ENCODE assay signal across 10 mouse cellular contexts in the genomic region with DNA sequence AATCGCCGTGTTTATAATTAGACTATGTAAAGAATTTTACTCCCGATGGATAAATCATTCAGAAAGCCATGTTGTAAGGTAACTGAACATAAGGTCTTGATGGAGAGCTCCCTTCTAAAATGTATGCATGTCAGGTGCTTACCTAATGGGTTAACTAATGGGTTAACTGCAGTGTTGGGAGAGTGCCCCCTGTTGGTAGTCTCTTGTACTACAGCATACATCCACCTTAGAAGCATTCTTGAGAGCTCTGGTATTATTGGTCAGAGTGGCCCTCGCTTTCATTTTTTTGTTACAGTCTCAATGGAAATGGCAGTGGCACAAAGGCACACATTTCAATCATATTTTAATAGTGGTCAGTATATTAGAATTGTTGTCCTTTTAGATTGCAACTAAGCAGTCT.
DNase-seq lines count a peak whose midpoint lies in the region; ATAC-seq and TF ChIP-seq lines count a peak whose summit lies in the region.
"Had no signal": no experiment of that assay in that cellular context is flagged by ENCODE, and none has a peak within 500 bp of the region (broad histone marks: within the 10 kb centered on the region; RNA-seq: fewer than 3 reads in every experiment).

No protein-coding gene starts in this region.

- no peaks in the 10 kb centered on the region for H3K9me3 ChIP-seq in lung, embryonic 14.5 days (ENCODE audit: low read depth, low read length)
- no peaks in the 10 kb centered on the region for H3K9me3 ChIP-seq in midbrain, embryonic 11.5 days (ENCODE audit: control insufficient read depth, low read length)
- H3K9me3 ChIP-seq: stomach, embryonic 15.5 days had no signal

- peak; percentile 76 for TF ChIP-seq CTCF in gastrocnemius, adult 2 months (IDR thresholded peaks at IDR 0.05)
- TF ChIP-seq CTCF in lung, embryonic 14.5 days (IDR thresholded peaks at IDR 0.05; ENCODE audit: low read depth), result peak; percentile 72

- no peaks in the 10 kb centered on the region for H3K4me1 ChIP-seq in lung, embryonic 14.5 days (ENCODE audit: insufficient read depth)
- H3K4me1 ChIP-seq in midbrain, embryonic 11.5 days (ENCODE audit: control insufficient read depth, insufficient read depth, low read length), result no peaks in the 10 kb centered on the region
- H3K4me1 ChIP-seq: stomach, embryonic 15.5 days had no signal

- H3K36me3 ChIP-seq in lung, embryonic 14.5 days (ENCODE audit: insufficient read depth), result peaks cover 4% of the 10 kb centered on the region; the same call in 1 of the 2 replicates
- no peaks in the 10 kb centered on the region for H3K36me3 ChIP-seq in midbrain, embryonic 11.5 days (ENCODE audit: control insufficient read depth, insufficient read depth, low read length)
- H3K36me3 ChIP-seq: stomach, embryonic 15.5 days had no signal

- DNase-seq in gastrocnemius, adult 2 months, result no peak
- no peak for DNase-seq in gastrocnemius, adult 18-20 months (ENCODE audit: low spot score)
- DNase-seq in lung, embryonic 14.5 days, result peak; percentile 66
- DNase-seq in lung, postnatal 25 days (ENCODE audit: low spot score), result no peak
- DNase-seq in c-Kit-positive CD71-negative TER-119-negative erythroid progenitor cells, embryonic 14.5 days (ENCODE audit: low read depth), result peak; percentile 36
- peak; percentile 16 for DNase-seq in naive thymus-derived CD4-positive, alpha-beta T cell, adult 2 months (ENCODE audit: low read depth)
- DNase-seq in layer of hippocampus, postnatal 36 days, result no peak
- no peak for DNase-seq in midbrain, embryonic 11.5 days (ENCODE audit: low spot score, missing footprints)

- 83% methylated on average over 4 of the region's 4 CpGs for WGBS in lung, embryonic 14.5 days
- WGBS in midbrain, embryonic 11.5 days, result 88% methylated on average over 4 of the region's 4 CpGs

- no peaks in the 10 kb centered on the region for H3K27me3 ChIP-seq in lung, embryonic 14.5 days (ENCODE audit: insufficient read depth, low read length)
- no peaks in the 10 kb centered on the region for H3K27me3 ChIP-seq in midbrain, embryonic 11.5 days (ENCODE audit: control insufficient read depth, insufficient read depth, low read length)
- H3K27me3 ChIP-seq: stomach, embryonic 15.5 days had no signal

- no peak overlapping the region for H3K27ac ChIP-seq in gastrocnemius, adult 2 months
- H3K27ac ChIP-seq in lung, embryonic 14.5 days (ENCODE audit: low read depth), result no peak overlapping the region
- H3K27ac ChIP-seq in midbrain, embryonic 11.5 days (ENCODE audit: low read depth, low read length), result no peak overlapping the region
- H3K27ac ChIP-seq: stomach, embryonic 15.5 days had no signal

- no peak overlapping the region for H3K4me3 ChIP-seq in gastrocnemius, adult 2 months
- no peak overlapping the region for H3K4me3 ChIP-seq in lung, embryonic 14.5 days (ENCODE audit: low read depth, low read length)
- no peak overlapping the region for H3K4me3 ChIP-seq in midbrain, embryonic 11.5 days (ENCODE audit: low read depth, low read length)
- H3K4me3 ChIP-seq: myocyte; stomach, embryonic 15.5 days had no signal

- intact Hi-C loops in gastrocnemius, adult 2 months (cut with DNase I), result loop anchor here (5.0 to 10.0 kb wide), 2 partner anchors 365 to 558 kb away; a partner anchor contains a TSS

- H3K4me2 ChIP-seq in lung, embryonic 14.5 days, result no peak overlapping the region
- no peak overlapping the region for H3K4me2 ChIP-seq in midbrain, embryonic 11.5 days
- H3K4me2 ChIP-seq: stomach, embryonic 15.5 days had no signal

- ATAC-seq in lung, embryonic 14.5 days (ENCODE audit: insufficient read depth), result no peak
- no peak for ATAC-seq in midbrain, embryonic 11.5 days (ENCODE audit: low FRiP score)

- no peak overlapping the region for H3K9ac ChIP-seq in lung, embryonic 14.5 days
- no peak overlapping the region for H3K9ac ChIP-seq in midbrain, embryonic 11.5 days (ENCODE audit: low read length)
- H3K9ac ChIP-seq: stomach, embryonic 15.5 days had no signal

Comparison
In these comparisons a context has a peak if more than half of its experiments do, and no peak if none do; other contexts are left out.
1. DNase-seq: peak in lung, embryonic 14.5 days (single experiment), c-Kit-positive CD71-negative TER-119-negative erythroid progenitor cells, embryonic 14.5 days (single experiment) and naive thymus-derived CD4-positive, alpha-beta T cell, adult 2 months (single experiment); none in gastrocnemius, adult 2 months (single experiment), gastrocnemius, adult 18-20 months (single experiment), lung, postnatal 25 days (single experiment), layer of hippocampus, postnatal 36 days (0 of 2) and midbrain, embryonic 11.5 days (single experiment).